Mouse (Mus musculus) large intestine, adult 2 months (tissue): ENCODE results near the gene Vps37b. TPM values are rescaled to one million over a fixed set of nuclear protein-coding genes. Genes with fewer than 3 reads are reported as not detected.

ENCODE experiments used
- DNase-seq: peaks from one replicate; pipeline ENCODE4 v3.0.0-alpha.2; 2012; ENCODE audit warnings: low read depth, low spot score
- WGBS: fragments of 180-500 bp; shearing (Covaris S2); methylation state at CpG from one replicate; pipeline ENCODE4 v1.1.7; 2018; 5-methylcytosine and 5-hydroxymethylcytosine counted together
- polyA plus RNA-seq: library from polyadenylated mRNA; depleted of rRNA; stranded (reverse); fragments of >200 nt; gene quantifications from 2 replicates; pipeline ENCODE4 v1.2.3, GENCODE M21; 2012

The Vps37b gene
- polyA plus RNA-seq, 1 experiment = 30.6 TPM

GRCm38 (mm10) chr5:123991321-123991720 is 40.7 kb downstream of the Vps37b start:
- DNase-seq = no peak

GRCm38 (mm10) chr5:123989941-123990885 is 41.9 kb downstream of the Vps37b start:
- 88% methylated on average over 20 of the region's 20 CpGs for WGBS
- DNase-seq = no peak

More at GRCm38 (mm10) chr5:123991321-123991720, 40.7 kb downstream of the Vps37b start:
- 90% methylated on average over 6 of the region's 6 CpGs for WGBS

GRCm38 (mm10) chr5:123987511-123987910 is 44.6 kb downstream of the Vps37b start:
- 67% methylated on average over 4 of the region's 4 CpGs for WGBS

GRCm38 (mm10) chr5:123986925-123987324 is 45.1 kb downstream of the Vps37b start:
- no peak for DNase-seq
- WGBS = 33% methylated on average over 2 of the region's 2 CpGs

More at GRCm38 (mm10) chr5:123987511-123987910, 44.6 kb downstream of the Vps37b start:
- no peak for DNase-seq

- DNase-seq = no peak
- 88% methylated on average over 9 of the region's 9 CpGs for WGBS
These were observed 46.6 kb downstream of the Vps37b start for GRCm38 (mm10) chr5:123985434-123985833.

- no peak for DNase-seq
- 77% methylated on average over 11 of the region's 11 CpGs for WGBS
These were observed 49.2 kb downstream of the Vps37b start for GRCm38 (mm10) chr5:123982838-123983237.

DNA sequence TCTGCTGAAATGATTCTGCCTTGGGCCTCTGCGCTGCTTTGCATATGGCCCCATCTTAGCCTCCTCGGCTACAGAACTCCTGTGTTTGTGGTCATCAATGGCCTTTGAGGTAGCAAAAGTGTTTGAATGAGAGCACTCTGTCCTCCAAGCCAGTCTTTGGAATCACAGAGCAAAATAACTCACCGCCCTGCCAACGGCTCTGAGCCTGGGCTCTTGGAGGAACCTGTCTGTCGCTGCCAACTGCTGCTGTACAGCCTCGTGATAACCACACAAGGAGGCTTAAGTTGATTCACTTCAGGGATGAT is 50.9 kb downstream of the Vps37b start:
- 67% methylated on average over 6 of the region's 6 CpGs for WGBS
- DNase-seq = no peak

DNA sequence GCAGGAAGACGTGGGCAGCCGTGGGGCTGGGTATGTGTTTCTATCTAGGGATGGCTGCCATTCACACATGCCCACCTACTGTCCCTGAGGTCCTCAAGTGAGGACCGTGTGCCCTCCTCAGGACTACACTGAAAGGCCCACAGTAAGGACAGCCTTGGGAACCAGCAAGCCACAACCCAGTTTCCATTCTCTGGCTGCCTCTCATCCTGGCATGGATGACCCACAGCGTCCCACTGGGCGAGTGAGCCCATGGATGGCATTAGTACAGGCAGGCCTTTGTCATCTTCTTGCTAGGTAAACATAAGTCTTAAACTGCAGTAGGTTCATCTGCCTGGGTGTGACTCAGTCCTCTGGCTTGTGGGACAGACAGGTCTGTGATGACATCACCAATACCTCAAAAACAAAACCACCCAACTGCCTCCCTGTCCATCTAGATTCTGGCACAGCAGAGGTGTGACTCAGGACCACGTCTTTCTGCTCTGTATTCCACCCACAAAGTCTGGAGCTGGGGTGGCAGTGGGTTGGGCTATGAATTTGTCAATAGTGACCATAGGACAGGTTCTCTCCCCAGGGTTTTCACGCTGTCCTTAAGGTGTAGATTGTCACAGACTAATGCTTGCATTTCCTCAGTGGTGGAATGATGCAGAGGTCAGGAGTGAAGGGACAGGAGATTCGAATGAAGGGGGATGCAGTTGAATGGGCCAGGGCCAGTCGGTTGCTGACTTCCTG is 51.4 kb downstream of the Vps37b start:
- 72% methylated on average over 9 of the region's 9 CpGs for WGBS
- no peak for DNase-seq

DNA sequence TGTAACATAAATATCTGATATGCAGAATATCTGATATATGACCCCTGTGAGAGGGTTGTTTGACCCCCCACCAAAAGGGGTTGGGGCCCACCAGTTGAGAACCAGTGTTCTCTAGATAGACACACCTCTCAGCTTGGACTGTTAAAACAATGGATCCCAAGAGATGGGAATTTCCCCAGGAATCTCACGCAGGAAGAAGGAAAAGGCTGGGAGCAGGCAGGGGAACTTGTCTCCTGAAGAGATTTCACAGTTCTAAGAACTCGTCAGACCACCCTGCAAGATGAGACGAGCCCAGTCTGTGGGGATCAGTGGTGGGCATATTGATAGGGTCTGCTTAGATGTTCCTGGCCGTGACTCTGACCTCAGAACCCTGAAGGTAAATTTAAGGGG is 52.1 kb downstream of the Vps37b start:
- 70% methylated on average over 4 of the region's 4 CpGs for WGBS
- DNase-seq = no peak

DNA sequence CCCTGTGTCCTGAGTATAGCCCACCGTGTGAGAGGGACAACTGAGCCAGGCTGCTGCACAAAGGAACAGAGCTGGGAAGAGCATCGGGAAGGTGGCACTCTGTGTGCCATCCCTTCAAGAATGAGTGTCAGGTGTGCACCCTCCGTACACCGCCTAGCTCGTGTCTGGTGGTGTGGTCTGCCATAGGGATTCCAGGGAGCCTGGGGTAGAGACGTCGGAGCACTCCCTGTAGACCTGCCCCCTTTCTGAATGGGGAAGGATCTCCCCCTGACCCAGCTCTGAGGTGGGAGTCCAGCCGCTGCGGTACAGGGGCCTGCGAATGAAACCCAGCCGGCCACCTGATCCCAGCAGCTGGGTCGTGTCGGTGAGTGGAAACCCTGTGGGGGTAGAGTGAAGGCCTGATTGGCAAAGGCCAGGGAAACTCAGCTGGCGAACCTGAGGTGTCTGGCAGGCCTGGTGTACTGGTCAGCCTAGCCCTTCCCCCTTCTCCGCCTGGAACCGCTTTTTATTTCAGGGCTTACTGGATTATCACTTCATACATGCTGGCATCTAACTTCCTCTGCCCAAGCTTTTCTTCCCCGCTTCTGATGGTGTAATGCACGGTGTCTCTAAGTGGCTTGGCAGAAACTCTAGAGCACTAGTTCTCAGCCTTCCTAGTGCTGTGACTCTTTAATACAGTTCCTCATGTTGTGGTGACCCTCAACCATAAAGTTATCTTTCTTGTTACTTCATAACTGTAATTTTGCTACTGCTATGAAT is 52.7 kb downstream of the Vps37b start:
- DNase-seq = no peak
- 86% methylated on average over 18 of the region's 18 CpGs for WGBS

DNA sequence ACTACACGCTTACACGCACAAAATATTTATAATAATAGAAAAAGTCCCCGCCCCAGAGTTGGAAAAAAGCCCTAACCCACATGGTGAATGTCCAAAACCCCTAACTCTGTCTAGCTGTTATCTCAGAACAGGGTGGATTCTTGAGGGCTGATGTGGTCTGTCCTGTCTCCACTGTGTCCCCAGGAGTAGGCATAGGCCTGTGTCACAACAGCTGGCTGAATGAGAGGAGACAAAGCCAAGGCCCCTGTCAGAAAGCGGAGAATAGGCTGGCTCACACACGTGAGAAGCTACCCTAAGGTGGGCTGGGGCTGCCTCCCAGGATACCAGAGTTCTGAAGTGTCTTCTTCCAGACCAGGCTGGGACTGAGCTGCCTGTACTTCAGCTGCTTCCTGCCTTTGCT is 53.9 kb downstream of the Vps37b start:
- WGBS = 59% methylated on average over 5 of the region's 5 CpGs
- no peak for DNase-seq

- WGBS = 38% methylated on average over 3 of the region's 3 CpGs
- DNase-seq = no peak
These were observed 54.8 kb downstream of the Vps37b start for GRCm38 (mm10) chr5:123977231-123977630.

- no peak for DNase-seq
- WGBS = 29% methylated on average over 6 of the region's 6 CpGs
These were observed 56.3 kb downstream of the Vps37b start for GRCm38 (mm10) chr5:123975668-123976180.

- 13% methylated on average over 11 of the region's 11 CpGs for WGBS
- DNase-seq = no peak
These were observed 57.4 kb downstream of the Vps37b start for GRCm38 (mm10) chr5:123974616-123975111.

- WGBS = under 1% methylated on average over 14 of the region's 14 CpGs
- DNase-seq = no peak
These were observed 57.9 kb downstream of the Vps37b start for GRCm38 (mm10) chr5:123974179-123974485.

- WGBS = 1% methylated on average over 104 of the region's 106 CpGs
- DNase-seq = no peak
These were observed 58.5 kb downstream of the Vps37b start, which contains the start of gene Hip1r for GRCm38 (mm10) chr5:123973299-123974178. TSS of gene Hip1r (plus strand) at chr5:123973628.

GRCm38 (mm10) chr5:123972453-123972852 is 59.6 kb downstream of the Vps37b start:
- 77% methylated on average over 6 of the region's 6 CpGs for WGBS
- no peak for DNase-seq

DNA sequence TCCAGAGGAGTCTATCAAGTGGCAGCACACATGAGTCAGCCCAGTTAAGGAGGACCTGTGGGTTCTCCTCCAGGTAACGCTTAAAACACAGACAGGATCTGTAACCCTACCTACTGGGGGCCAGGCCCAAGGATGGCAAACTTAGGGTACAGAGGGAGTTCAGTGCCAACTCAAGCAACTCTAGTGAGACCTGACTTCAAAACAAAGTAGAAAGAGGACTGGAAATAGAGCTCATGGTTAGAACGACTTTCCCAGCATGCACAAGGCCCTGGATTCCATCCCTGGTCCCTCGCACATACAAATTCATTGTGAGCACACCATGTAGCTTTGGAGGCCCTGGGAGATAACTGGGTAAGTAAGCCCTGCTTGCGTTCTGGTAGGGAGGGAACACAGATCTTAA is 61.5 kb downstream of the Vps37b start:
- 92% methylated on average over 4 of the region's 4 CpGs for WGBS
- DNase-seq = no peak

GRCm38 (mm10) chr5:123969216-123969615 is 62.9 kb downstream of the Vps37b start:
- 34% methylated on average over 8 of the region's 8 CpGs for WGBS
- DNase-seq = no peak
